Mouse (Mus musculus) midbrain, embryonic 16.5 days (tissue): ENCODE data around the gene Rad51b. TPM values are rescaled to one million over a fixed set of nuclear protein-coding genes. Genes with fewer than 3 reads are reported as not detected.

Source experiments
- ATAC-seq: fragments of 200-750 bp; cut with Nextera tagmentation; 2 replicates; pipeline ENCODE4 v1.8.0; 2017; ENCODE audit warnings: moderate TSS enrichment
- H3K27ac ChIP-seq: fragments of 300-500 bp; sonication (generic); 2 replicates; pipeline ENCODE4 v1.5.1; 2014; ENCODE audit warnings: mild to moderate bottlenecking, low read length, mixed read lengths
- H3K27me3 ChIP-seq: fragments of 300-500 bp; sonication (generic); 2 replicates; pipeline ENCODE4 v1.6.1; 2014; ENCODE audit warnings: low read depth, low read length, mixed read lengths; ENCODE audit not compliant: control insufficient read depth, insufficient read depth
- H3K36me3 ChIP-seq: fragments of 300-500 bp; sonication (generic); 2 replicates; pipeline ENCODE4 v1.6.1; 2014; ENCODE audit warnings: mild to moderate bottlenecking, low read length, moderate library complexity, mixed read lengths; ENCODE audit not compliant: control insufficient read depth, insufficient read depth
- H3K4me1 ChIP-seq: fragments of 300-500 bp; sonication (generic); 2 replicates; pipeline ENCODE4 v1.6.1; 2014; ENCODE audit warnings: mild to moderate bottlenecking, low read length, mixed read lengths; ENCODE audit not compliant: control insufficient read depth, insufficient read depth
- H3K4me2 ChIP-seq: fragments of 300-500 bp; sonication (generic); 2 replicates; pipeline ENCODE4 v1.6.1; 2014; ENCODE audit warnings: mild to moderate bottlenecking, low read length, mixed read lengths
- H3K4me3 ChIP-seq: fragments of 300-500 bp; sonication (generic); 2 replicates; pipeline ENCODE4 v1.5.1; 2014; ENCODE audit warnings: low read depth, mild to moderate bottlenecking, low read length, moderate library complexity, mixed read lengths
- H3K9ac ChIP-seq: fragments of 300-500 bp; sonication (generic); 2 replicates; pipeline ENCODE4 v1.6.1; 2014; ENCODE audit warnings: low read depth, low read length, mixed read lengths
- H3K9me3 ChIP-seq: fragments of 300-500 bp; sonication (generic); replicated peaks from 2 replicates; pipeline ENCODE4 v1.6.1; 2014; ENCODE audit warnings: mild to moderate bottlenecking, low read length, mixed read lengths; ENCODE audit not compliant: control insufficient read depth, poor library complexity, severe bottlenecking
- WGBS: fragments of 180-500 bp; shearing (Covaris S2); extraction: QIAGEN DNeasy Blood & Tissue Kit; methylation state at CpG from one replicate; pipeline ENCODE4 v1.1.7; 2014; 5-methylcytosine and 5-hydroxymethylcytosine counted together
- polyA plus RNA-seq: library from polyadenylated mRNA; unstranded; fragments of >200 nt; fragmentation: Nextera tagmentation; extraction: Ambion mirVana; gene quantifications from 2 replicates; pipeline ENCODE4 v1.2.1, GENCODE M21; 2015

Gene Rad51b
- polyA plus RNA-seq, 1 experiment from 2014 or later, result 1.5 TPM

GRCm38 (mm10) chr12:79628121-79628774, 331.2 kb downstream of the Rad51b start:
- Histone ChIP-seq H3K9me3 (no peaks in the 10 kb centered on the region), H3K4me2 (no peak overlapping the region), H3K27ac (no peak overlapping the region), H3K9ac (no peak overlapping the region), H3K4me3 (no peak overlapping the region), H3K4me1 (peaks cover 9% of the 10 kb centered on the region), H3K36me3 (no peaks in the 10 kb centered on the region), H3K27me3 (no peaks in the 10 kb centered on the region)
- 66% methylated on average over 5 of the region's 5 CpGs for WGBS
- no peak for ATAC-seq

- no peaks in the 10 kb centered on the region for H3K36me3 ChIP-seq
- H3K4me2 ChIP-seq, result no peak overlapping the region
- no peaks in the 10 kb centered on the region for H3K27me3 ChIP-seq
- no peak overlapping the region for H3K9ac ChIP-seq
- no peak overlapping the region for H3K4me3 ChIP-seq
- no peak for ATAC-seq
- 88% methylated on average over 7 of the region's 7 CpGs for WGBS
- peaks cover 9% of the 10 kb centered on the region for H3K4me1 ChIP-seq
- H3K9me3 ChIP-seq, result no peaks in the 10 kb centered on the region
- H3K27ac ChIP-seq, result no peak overlapping the region
Observed at GRCm38 (mm10) chr12:79629945-79630850, 333.1 kb downstream of the Rad51b start.

- no peaks in the 10 kb centered on the region for H3K9me3 ChIP-seq
- no peak for ATAC-seq
- no peak overlapping the region for H3K27ac ChIP-seq
- WGBS, result 85% methylated on average over 9 of the region's 9 CpGs
- no peak overlapping the region for H3K4me3 ChIP-seq
- no peaks in the 10 kb centered on the region for H3K36me3 ChIP-seq
- H3K9ac ChIP-seq, result no peak overlapping the region
- no peak overlapping the region for H3K4me2 ChIP-seq
- H3K27me3 ChIP-seq, result no peaks in the 10 kb centered on the region
- no peaks in the 10 kb centered on the region for H3K4me1 ChIP-seq
Observed at GRCm38 (mm10) chr12:79633458-79634106, 336.5 kb downstream of the Rad51b start.

GRCm38 (mm10) chr12:79641570-79642285, 344.6 kb downstream of the Rad51b start:
- H3K9me3 ChIP-seq, result no peaks in the 10 kb centered on the region
- H3K4me2 ChIP-seq, result no peak overlapping the region
- no peak for ATAC-seq
- H3K4me1 ChIP-seq, result no peaks in the 10 kb centered on the region; the same call in 1 of the 2 replicates
- H3K27ac ChIP-seq, result 0 out of 2 replicates have a peak overlapping the region, but pooled peaks have one; percentile 28
- no peak overlapping the region for H3K9ac ChIP-seq
- no peaks in the 10 kb centered on the region for H3K36me3 ChIP-seq
- 57% methylated on average over 7 of the region's 7 CpGs for WGBS
- H3K27me3 ChIP-seq, result no peaks in the 10 kb centered on the region
- no peak overlapping the region for H3K4me3 ChIP-seq

GRCm38 (mm10) chr12:79642715-79643114, 345.6 kb downstream of the Rad51b start:
- no peak overlapping the region for H3K9ac ChIP-seq
- WGBS, result 96% methylated on average over 5 of the region's 5 CpGs
- no peak overlapping the region for H3K4me3 ChIP-seq
- no peaks in the 10 kb centered on the region for H3K36me3 ChIP-seq
- H3K4me2 ChIP-seq, result no peak overlapping the region
- H3K9me3 ChIP-seq, result no peaks in the 10 kb centered on the region
- no peak for ATAC-seq
- H3K27ac ChIP-seq, result no peak overlapping the region
- no peaks in the 10 kb centered on the region for H3K27me3 ChIP-seq
- H3K4me1 ChIP-seq, result no peaks in the 10 kb centered on the region; the same call in 1 of the 2 replicates

- Histone ChIP-seq H3K27ac (no peak overlapping the region), H3K9me3 (no peaks in the 10 kb centered on the region), H3K4me3 (no peak overlapping the region), H3K9ac (no peak overlapping the region), H3K27me3 (no peaks in the 10 kb centered on the region), H3K4me2 (no peak overlapping the region), H3K4me1 (no peaks in the 10 kb centered on the region; the same call in 1 of the 2 replicates), H3K36me3 (no peaks in the 10 kb centered on the region)
- ATAC-seq, result no peak
- WGBS, result 95% methylated on average over 4 of the region's 4 CpGs
Observed at GRCm38 (mm10) chr12:79645656-79646055, 348.6 kb downstream of the Rad51b start.

- no peak for ATAC-seq
- WGBS, result 83% methylated on average over 9 of the region's 9 CpGs
- Histone ChIP-seq H3K4me1 (no peaks in the 10 kb centered on the region; the same call in 1 of the 2 replicates), H3K9me3 (no peaks in the 10 kb centered on the region), H3K4me3 (no peak overlapping the region), H3K27ac (no peak overlapping the region), H3K9ac (no peak overlapping the region), H3K27me3 (no peaks in the 10 kb centered on the region), H3K4me2 (no peak overlapping the region), H3K36me3 (no peaks in the 10 kb centered on the region)
Observed at GRCm38 (mm10) chr12:79646646-79647164, 349.6 kb downstream of the Rad51b start.

GRCm38 (mm10) chr12:79647382-79647781, 350.3 kb downstream of the Rad51b start:
- Histone ChIP-seq H3K27me3 (no peaks in the 10 kb centered on the region), H3K4me1 (no peaks in the 10 kb centered on the region), H3K4me3 (no peak overlapping the region), H3K27ac (no peak overlapping the region), H3K4me2 (no peak overlapping the region), H3K36me3 (no peaks in the 10 kb centered on the region), H3K9ac (no peak overlapping the region), H3K9me3 (no peaks in the 10 kb centered on the region)
- 92% methylated on average over 6 of the region's 6 CpGs for WGBS
- no peak for ATAC-seq
